Mouse (Mus musculus) limb, embryonic 14.5 days (tissue): ENCODE data around the gene Oprm1. TPM values are rescaled to one million over a fixed set of nuclear protein-coding genes. Genes with fewer than 3 reads are reported as not detected.

Experiments
- ATAC-seq: fragments of 200-750 bp; cut with Nextera tagmentation; 2 replicates; pipeline ENCODE4 v1.8.0; 2017; ENCODE audit warnings: low read depth, moderate number of reproducible peaks, moderate TSS enrichment; ENCODE audit not compliant: low FRiP score
- DNase-seq: peaks from one replicate; pipeline ENCODE4 v3.0.0-alpha.2; 2015; ENCODE audit warnings: low spot score
- H3K27ac ChIP-seq: fragments of 300-500 bp; sonication (generic); replicated peaks from 2 replicates; pipeline ENCODE4 v1.5.1; 2014; ENCODE audit warnings: low read depth, mild to moderate bottlenecking, low read length, moderate library complexity, mixed read lengths
- H3K27me3 ChIP-seq: fragments of 300-500 bp; sonication (generic); 2 replicates; pipeline ENCODE4 v1.6.1; 2014; ENCODE audit warnings: low read length, mixed read lengths; ENCODE audit not compliant: control insufficient read depth, insufficient read depth
- H3K36me3 ChIP-seq: fragments of 300-500 bp; sonication (generic); 2 replicates; pipeline ENCODE4 v1.6.1; 2014; ENCODE audit warnings: mild to moderate bottlenecking, low read length, moderate library complexity, mixed read lengths; ENCODE audit not compliant: control insufficient read depth, insufficient read depth
- H3K4me1 ChIP-seq: fragments of 300-500 bp; sonication (generic); 2 replicates; pipeline ENCODE4 v1.6.1; 2014; ENCODE audit warnings: antibody characterized with exemption, low read length, mixed read lengths; ENCODE audit not compliant: control insufficient read depth, insufficient read depth
- H3K4me2 ChIP-seq: fragments of 300-500 bp; sonication (generic); replicated peaks from 2 replicates; pipeline ENCODE4 v1.6.1; 2014; ENCODE audit warnings: low read depth, mild to moderate bottlenecking, low read length, moderate library complexity; ENCODE audit not compliant: severe bottlenecking
- H3K4me3 ChIP-seq: fragments of 300-500 bp; sonication (generic); replicated peaks from 2 replicates; pipeline ENCODE4 v1.5.1; 2014; ENCODE audit warnings: low read length
- H3K9ac ChIP-seq: fragments of 300-500 bp; sonication (generic); 2 replicates; pipeline ENCODE4 v1.6.1; 2014; ENCODE audit warnings: mild to moderate bottlenecking, low read depth, low read length, moderate library complexity; ENCODE audit not compliant: severe bottlenecking
- H3K9me3 ChIP-seq: fragments of 300-500 bp; sonication (generic); 2 replicates; pipeline ENCODE4 v1.6.1; 2016; ENCODE audit warnings: low read length; ENCODE audit not compliant: control insufficient read depth
- POLR2A ChIP-seq: fragments of 200-500 bp; IDR thresholded peaks from 2 replicates; pipeline ENCODE4 v1.8.0; 2012; ENCODE audit warnings: inconsistent platforms, mild to moderate bottlenecking, moderate library complexity, borderline replicate concordance; ENCODE audit not compliant: insufficient read depth, insufficient read length; ENCODE audit errors: extremely low read depth
- WGBS: fragments of 180-500 bp; shearing (Covaris S2); extraction: QIAGEN DNeasy Blood & Tissue Kit; methylation state at CpG from one replicate; pipeline ENCODE4 v1.1.7; 2014; 5-methylcytosine and 5-hydroxymethylcytosine counted together
- polyA plus RNA-seq, 2 experiments: library from polyadenylated mRNA; depleted of rRNA in 1 of 2; stranded (reverse) in 1 of 2; unstranded in 1 of 2; fragments of >200 nt; fragmentation: Nextera tagmentation in 1 of 2; extraction: Ambion mirVana in 1 of 2; gene quantifications; 2 replicates each; pipeline versions ENCODE4 v1.2.1 to v1.2.3; 2012 to 2014

Gene Oprm1
- polyA plus RNA-seq (2012; rRNA removed) (not detected in 2 replicates), polyA plus RNA-seq (2014; fragmentation: Nextera tagmentation; extraction: Ambion mirVana) (not detected in 2 replicates)

DNA sequence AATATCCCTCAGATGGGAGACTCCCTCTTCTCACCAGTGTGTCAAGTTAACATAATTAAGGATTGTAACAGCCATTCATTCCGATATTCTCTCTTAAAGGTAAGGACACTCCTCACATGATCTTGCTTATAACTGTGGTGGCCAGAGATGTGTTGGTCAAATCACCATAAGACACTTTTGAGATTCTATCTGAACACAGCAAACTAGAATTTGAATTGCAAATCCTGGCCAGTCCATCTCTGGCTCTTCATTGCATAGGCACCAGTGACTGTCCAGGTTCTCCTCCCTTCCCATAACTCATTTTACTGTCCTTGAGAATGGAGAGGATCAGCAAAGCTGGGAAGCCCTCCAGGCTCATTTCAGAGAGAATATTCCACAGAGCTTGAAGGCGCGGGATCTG lies at the start of gene Oprm1:
TSS of gene Oprm1 (plus strand) at position 301 of the 400 bp plus-strand sequence.
- ATAC-seq (no peak), DNase-seq (no peak)
- H3K9me3 ChIP-seq: no peaks in the 10 kb centered on the region
- no peak within 1 kb of the TSS for H3K9ac ChIP-seq
- WGBS: 94% methylated on average over 3 of the region's 3 CpGs
- H3K27me3 ChIP-seq: no peaks in the 10 kb centered on the region
- no peaks in the 10 kb centered on the region for H3K4me1 ChIP-seq
- no peak within 1 kb of the TSS for H3K4me2 ChIP-seq
- H3K4me3 ChIP-seq: no peak within 1 kb of the TSS
- no peaks in the 10 kb centered on the region for H3K36me3 ChIP-seq
- TF ChIP-seq POLR2A: no peak
- H3K27ac ChIP-seq: no peak within 1 kb of the TSS

- Histone ChIP-seq H3K9ac (no peak overlapping the region), H3K27me3 (no peaks in the 10 kb centered on the region), H3K9me3 (no peaks in the 10 kb centered on the region), H3K36me3 (no peaks in the 10 kb centered on the region), H3K4me3 (no peak overlapping the region), H3K4me1 (no peaks in the 10 kb centered on the region), H3K27ac (no peak overlapping the region), H3K4me2 (no peak overlapping the region)
- 77% methylated on average over 4 of the region's 4 CpGs for WGBS
- TF ChIP-seq POLR2A: no peak
- DNase-seq (no peak), ATAC-seq (no peak)
Measured at GRCm38 (mm10) chr10:6717181-6717948, 40.9 kb upstream of the Oprm1 start.

- no peak overlapping the region for H3K4me3 ChIP-seq
- H3K9me3 ChIP-seq: no peaks in the 10 kb centered on the region
- no peak for ATAC-seq
- no peaks in the 10 kb centered on the region for H3K36me3 ChIP-seq
- H3K27me3 ChIP-seq: no peaks in the 10 kb centered on the region
- H3K9ac ChIP-seq: no peak overlapping the region
- no peak overlapping the region for H3K27ac ChIP-seq
- no peaks in the 10 kb centered on the region for H3K4me1 ChIP-seq
- no peak overlapping the region for H3K4me2 ChIP-seq
- 50% methylated on average over 1 of the region's 1 CpGs for WGBS
- no peak for DNase-seq
- TF ChIP-seq POLR2A: no peak
Measured at GRCm38 (mm10) chr10:6723765-6724164, 34.5 kb upstream of the Oprm1 start.

- no peak overlapping the region for H3K4me2 ChIP-seq
- WGBS: 91% methylated on average over 3 of the region's 3 CpGs
- H3K4me3 ChIP-seq: no peak overlapping the region
- H3K27me3 ChIP-seq: no peaks in the 10 kb centered on the region
- no peaks in the 10 kb centered on the region for H3K4me1 ChIP-seq
- no peaks in the 10 kb centered on the region for H3K36me3 ChIP-seq
- TF ChIP-seq POLR2A: no peak
- DNase-seq (no peak), ATAC-seq (no peak)
- H3K9ac ChIP-seq: no peak overlapping the region
- H3K27ac ChIP-seq: no peak overlapping the region
- H3K9me3 ChIP-seq: no peaks in the 10 kb centered on the region
Measured at GRCm38 (mm10) chr10:6728469-6728868, 29.8 kb upstream of the Oprm1 start.

- WGBS: 85% methylated on average over 5 of the region's 5 CpGs
- no peak overlapping the region for H3K4me3 ChIP-seq
- no peaks in the 10 kb centered on the region for H3K27me3 ChIP-seq
- H3K9me3 ChIP-seq: no peaks in the 10 kb centered on the region
- H3K36me3 ChIP-seq: no peaks in the 10 kb centered on the region
- DNase-seq: no peak
- H3K27ac ChIP-seq: no peak overlapping the region
- no peak for ATAC-seq
- H3K4me2 ChIP-seq: no peak overlapping the region
- no peaks in the 10 kb centered on the region for H3K4me1 ChIP-seq
- H3K9ac ChIP-seq: no peak overlapping the region
- TF ChIP-seq POLR2A: no peak
Measured at GRCm38 (mm10) chr10:6753375-6753774, 4.9 kb upstream of the Oprm1 start.
